Mouse (Mus musculus) embryo, embryonic 10 days (tissue): Measurements from ENCODE around the gene 1700003F12Rik.
A peak's percentile ranks its signal among the peaks of the same experiment; 100 is the strongest.

ENCODE experiments used
- DNase-seq: peaks from one replicate; pipeline ENCODE4 v3.0.0-alpha.2; 2015; ENCODE audit warnings: low spot score

1700003F12Rik gene

DNA sequence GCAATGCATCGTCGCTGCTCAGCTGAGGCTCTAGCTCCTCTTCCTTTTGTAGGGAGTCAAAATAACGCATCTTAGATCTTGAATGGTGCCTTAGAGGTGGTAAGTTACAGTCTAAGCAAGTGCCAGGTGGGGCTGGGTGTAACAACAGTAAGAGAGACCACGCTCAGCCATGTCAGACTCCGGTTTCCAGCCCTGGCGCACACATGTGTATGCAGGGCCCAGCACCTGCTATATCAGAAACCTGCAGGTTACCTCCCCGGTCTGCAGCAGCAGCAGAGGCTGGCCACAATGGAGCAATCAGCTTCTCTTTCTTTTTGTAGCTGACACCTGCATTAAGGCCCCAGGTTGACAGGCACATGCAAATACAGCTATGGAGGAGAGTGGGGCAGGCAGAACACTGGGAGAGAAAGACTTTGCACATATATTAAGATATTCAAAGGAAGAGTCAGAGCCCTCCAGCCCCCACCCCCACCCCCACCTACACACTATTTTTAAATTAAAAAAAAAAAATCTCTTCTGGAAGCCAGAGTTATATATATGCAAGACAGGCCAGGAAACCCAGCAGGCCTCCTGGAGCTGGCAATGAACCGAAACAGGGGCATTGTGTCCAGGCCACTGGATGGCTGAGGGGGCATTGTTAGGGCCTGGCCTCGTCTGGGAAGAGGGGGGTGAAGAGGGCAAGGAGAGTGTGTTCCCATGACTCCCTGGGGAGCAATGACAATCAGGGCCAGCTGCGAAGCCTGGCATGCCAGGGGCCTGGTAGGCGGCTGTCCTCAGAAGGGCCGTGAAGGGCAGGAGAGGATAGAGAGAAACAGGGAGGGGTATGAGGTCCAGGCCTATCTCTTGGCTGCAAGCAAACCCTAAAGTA, 30.2 kb downstream of the 1700003F12Rik start:
- peak; percentile 71 for DNase-seq

DNA sequence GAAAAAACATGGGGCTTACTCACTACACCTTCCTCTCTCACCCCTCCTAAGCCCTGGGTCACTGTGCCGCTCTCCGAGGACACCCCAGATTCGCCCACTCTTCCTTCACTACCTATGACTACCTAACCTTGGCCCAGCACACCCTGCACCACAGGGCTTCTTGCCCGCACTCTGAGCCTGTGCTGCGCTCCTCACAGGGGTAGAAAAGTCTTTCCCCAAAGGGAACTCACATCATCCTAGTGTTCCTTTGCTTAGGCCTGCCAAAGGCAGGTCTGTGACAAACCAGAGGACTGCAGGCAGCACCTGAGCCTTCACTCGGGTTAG, 30.8 kb downstream of the 1700003F12Rik start:
- no peak for DNase-seq

DNA sequence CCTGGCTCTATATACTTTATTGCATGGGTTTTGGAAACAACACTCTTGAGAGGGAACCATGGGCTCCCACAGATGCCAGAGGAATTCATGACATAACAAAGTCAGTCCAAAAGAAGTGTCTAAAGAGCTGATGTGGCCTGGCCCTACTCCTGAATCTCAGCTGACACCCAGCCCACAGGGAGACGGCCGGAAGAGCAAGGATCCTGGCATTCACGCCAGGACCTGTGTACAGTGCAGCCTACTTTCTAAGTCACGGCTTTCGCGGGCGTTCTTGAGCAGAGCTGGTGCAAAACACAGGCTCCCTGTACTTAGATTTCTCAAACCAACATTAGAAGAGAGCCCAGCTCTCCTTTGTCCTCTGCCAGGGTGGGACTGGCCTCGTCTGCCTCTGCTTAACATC, 33.7 kb downstream of the 1700003F12Rik start:
- no peak for DNase-seq

DNA sequence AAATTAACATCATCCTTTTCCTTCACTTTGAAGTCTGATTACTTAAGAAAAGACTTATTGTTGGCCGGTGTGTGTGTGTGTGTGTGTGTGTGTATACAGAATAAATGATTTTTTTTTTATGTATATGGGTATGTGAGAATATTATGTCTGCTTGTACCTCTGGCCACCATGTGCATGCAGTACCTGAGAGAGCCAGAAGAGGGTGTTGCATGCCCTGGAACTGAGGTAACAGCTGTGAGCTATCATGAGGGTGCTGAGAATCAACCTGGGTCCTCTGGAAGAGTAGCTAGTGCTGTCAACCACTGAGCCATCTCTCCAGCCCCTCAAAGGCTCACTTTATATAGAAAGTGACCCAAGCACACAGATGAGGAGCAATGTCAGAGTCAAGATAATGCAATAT, 34.5 kb downstream of the 1700003F12Rik start:
- no peak for DNase-seq

DNA sequence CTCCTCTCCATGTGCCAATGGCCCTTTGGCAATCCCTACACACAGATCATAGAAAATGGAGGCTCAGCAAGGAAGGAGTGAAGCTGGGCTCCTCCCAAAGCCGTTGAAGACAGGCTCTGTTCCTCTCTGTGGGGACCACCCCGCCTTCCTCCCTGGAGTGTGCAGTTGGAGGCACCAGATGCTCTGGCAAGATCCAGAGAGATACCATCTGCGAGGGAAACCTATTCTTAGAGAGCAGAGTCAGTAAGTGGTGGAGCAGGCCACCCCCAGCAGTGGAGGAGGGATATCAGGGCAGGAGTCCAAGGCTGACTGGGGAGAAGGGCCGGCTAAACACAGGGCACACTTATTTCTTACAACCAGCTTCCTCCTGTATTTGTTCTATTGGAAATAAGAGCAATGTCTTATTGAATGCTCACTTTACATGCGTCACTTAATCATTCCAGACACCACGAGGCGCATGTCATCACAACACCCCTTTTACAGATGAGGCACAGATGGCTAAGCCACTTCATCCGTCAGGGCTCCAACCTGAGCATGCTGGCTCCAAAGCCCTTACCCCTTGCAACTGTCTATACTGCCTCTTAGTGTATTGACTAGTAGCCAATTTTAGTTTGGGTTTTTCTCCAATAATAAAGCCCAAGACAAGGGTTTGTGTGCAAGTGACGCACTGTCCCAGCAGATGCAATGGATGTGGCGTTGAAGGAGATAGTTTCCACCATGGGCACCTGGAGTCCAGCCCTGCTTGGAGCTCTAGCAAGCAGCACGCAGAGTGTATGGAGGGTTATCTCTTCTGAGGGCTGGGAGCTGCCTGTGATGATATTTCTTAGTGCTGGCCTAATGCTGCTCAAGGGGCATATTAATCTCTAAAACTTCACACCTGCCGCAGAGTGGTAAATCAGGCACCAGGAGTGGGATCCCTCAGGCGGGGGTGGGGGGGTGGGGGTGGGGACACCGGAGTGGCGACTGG, 37.3 kb downstream of the 1700003F12Rik start:
- DNase-seq: no peak

DNA sequence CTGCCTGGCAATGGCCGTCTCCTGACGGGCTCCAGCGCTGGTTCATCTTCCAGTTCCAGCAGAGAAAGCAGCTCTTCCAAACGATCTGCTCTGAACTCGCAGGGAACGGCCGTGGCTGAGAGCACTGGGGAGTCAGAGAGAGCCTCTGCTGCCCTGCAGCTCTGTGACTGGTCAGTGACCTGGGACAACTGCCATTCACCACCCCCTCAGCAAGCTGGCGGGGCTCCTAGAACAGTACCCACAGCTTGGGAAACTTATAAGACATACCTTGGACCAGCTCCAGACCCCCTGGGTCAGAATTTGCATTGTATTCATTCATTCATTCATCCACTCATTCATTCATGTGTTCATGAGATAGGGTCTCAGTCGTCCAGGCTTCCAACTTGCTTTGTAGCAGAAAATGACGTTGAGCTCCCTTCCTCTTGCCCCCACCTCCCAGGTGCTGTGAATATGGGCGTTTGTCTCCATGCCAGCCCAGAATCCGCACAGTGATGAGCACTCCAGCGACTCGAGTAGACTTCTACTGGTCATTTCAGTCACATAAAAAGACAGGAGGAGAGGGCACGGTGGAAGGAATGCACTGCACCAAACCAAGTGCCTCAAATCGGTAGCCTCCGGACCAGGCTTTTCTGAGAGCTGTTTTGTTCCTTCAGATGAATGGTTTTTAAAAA, 38.2 kb downstream of the 1700003F12Rik start:
- DNase-seq: no peak

DNA sequence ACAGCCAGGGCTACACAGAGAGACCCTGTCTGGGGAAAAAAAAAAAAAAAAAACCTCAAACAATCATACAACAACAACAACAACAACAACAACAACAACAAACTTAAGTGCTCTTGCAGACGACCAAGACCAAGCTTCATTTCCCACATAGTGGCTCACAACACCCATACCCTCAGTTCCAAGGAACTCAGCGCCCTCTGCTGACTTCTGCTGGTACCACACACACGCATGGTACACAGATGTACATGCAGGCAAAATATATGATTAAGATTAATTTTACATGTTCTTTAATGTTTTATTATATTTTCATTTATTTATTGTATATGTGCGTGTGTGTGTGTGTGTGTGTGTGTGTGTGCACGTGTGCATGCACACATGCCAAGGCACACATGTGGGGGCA, 39.5 kb downstream of the 1700003F12Rik start:
- peak; percentile 69 for DNase-seq

DNA sequence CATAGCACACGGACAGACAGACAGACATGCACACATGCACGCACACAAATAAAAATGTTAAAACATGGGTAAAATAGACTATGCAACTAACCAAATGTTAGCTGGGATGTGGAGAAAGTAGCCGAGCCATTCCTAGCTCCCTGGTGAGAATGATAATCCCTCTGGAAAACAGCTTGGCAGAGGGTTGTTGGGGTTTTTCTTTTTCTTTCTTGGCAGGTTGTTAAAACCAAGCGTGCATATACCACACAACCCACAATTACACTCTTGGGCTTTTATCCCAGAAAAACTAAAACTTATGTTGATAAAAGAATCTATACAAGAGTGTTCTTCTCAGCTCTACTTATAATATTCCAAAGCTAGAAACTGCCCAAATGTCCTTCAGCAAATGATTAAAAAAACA, 42.2 kb downstream of the 1700003F12Rik start:
- no peak for DNase-seq

DNA sequence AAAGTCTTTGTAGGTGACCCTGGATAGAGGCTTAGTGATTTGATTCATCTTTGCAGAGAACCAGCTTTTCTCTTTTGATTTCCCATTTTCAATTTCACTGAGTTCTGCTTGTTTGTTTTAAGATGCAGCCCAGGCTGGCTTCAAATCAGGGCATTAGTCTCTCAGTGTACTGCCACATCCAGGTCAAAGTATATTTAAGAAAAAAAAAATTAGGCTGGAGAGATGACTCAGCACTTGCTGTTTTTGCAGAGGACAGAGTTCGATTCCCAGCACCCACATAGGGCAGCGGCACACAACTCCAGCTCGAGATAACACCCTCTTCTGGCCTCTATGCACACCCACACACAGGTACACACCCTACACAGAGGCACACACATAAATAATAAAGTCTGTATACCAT, 44.4 kb downstream of the 1700003F12Rik start:
- no peak for DNase-seq

DNA sequence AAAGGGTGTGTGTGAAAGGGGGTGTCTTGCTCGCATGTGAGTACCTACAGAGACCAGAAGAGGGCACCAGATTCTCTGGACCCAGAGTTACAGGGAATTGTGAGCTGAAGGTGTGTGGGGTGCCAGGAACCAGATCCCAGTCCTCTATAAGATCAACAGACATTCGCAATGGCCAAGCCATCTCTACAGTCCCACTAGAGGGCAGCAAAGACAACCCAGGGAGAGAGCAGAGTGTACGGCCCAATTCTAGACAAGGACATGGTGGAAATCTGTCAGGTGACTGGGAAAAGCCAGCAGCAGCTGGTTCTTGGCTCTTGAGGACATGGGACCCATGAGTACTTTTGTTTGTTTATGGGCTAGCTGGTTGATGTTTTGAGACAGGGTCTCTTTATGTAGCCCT, 46.1 kb downstream of the 1700003F12Rik start:
- DNase-seq: peak; percentile 59

DNA sequence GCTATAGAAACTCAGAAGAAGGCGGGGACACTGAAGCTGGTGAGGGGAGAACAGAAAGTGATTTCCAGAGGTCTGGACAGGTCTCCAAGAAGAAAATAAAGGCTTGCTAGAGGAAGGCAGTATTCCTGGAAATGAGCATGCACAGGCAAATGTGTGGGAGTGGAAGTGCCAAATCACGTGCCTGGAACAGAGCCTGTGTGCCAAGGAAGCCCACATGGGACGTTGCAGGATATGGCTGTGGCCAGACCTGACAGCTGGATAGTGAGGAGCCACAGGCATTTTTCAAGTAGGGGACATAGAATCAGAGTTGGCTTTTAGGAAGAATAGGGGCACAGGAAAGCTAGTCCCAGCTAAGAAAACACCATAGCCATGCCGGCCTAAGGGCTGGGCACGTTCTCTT, 48.9 kb downstream of the 1700003F12Rik start:
- DNase-seq: no peak

DNA sequence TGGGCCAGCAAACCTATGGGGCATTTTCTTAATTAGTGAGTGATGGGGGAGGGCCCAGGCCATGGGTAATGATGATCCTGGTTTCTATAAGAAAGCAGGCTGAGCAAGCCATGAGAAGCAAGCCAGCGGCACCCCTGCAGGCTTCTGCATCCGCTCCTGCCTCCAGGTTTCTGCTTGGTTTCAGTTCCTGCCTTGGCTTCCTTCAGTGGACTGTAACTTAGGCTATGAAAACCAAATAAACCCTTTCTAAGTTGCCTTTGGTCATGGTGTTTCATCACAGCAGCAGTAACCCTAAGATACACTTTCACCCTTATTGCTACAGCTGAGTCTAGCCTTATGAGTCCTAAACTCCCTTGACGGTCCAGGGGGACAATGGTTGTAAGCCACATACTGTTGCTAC, 50.5 kb downstream of the 1700003F12Rik start:
- no peak for DNase-seq
